Mouse (Mus musculus) C2C12 (cell line): ENCODE measurements around the gene Lgi2. TPM values are rescaled to one million over a fixed set of nuclear protein-coding genes. Genes with fewer than 3 reads are reported as not detected.

Experiments
- H3K27me3 ChIP-seq: one replicate; pipeline ENCODE4 v1.6.1; 2011; ENCODE audit not compliant: control insufficient read depth, insufficient read depth, insufficient read length
- H3K36me3 ChIP-seq: one replicate; pipeline ENCODE4 v1.6.1; 2011; ENCODE audit not compliant: control insufficient read depth, insufficient read depth
- H3K4me3 ChIP-seq: one replicate; pipeline ENCODE4 v1.5.1; 2011; ENCODE audit warnings: mild to moderate bottlenecking, control low read depth; ENCODE audit not compliant: poor library complexity, insufficient read depth, severe bottlenecking
- H3K79me2 ChIP-seq: one replicate; pipeline ENCODE4 v1.6.1; 2011; ENCODE audit not compliant: control insufficient read depth, insufficient read depth
- H3K79me3 ChIP-seq: one replicate; pipeline ENCODE4 v1.6.1; 2011; ENCODE audit warnings: low read depth, control low read depth
- H3ac ChIP-seq: one replicate; pipeline ENCODE3; 2011; ENCODE audit warnings: low read depth; ENCODE audit not compliant: control insufficient read depth, insufficient read length
- CEBPB ChIP-seq: IDR thresholded peaks from one replicate; pipeline ENCODE4 v1.6.1; 2011; ENCODE audit warnings: low read depth, mild to moderate bottlenecking, control low read depth, moderate library complexity
- CTCF ChIP-seq: IDR thresholded peaks from one replicate; pipeline ENCODE4 v1.5.1; 2011; ENCODE audit not compliant: control insufficient read depth, insufficient read depth, insufficient read length
- FOSL1 ChIP-seq: IDR thresholded peaks from one replicate; pipeline ENCODE4 v1.8.0; 2011; ENCODE audit warnings: mild to moderate bottlenecking, low read length; ENCODE audit not compliant: poor library complexity, insufficient read depth, severe bottlenecking
- MAX ChIP-seq: IDR thresholded peaks from one replicate; pipeline ENCODE4 v1.6.1; 2011; ENCODE audit warnings: mild to moderate bottlenecking, control low read depth
- MYOD1 ChIP-seq: IDR thresholded peaks from one replicate; pipeline ENCODE4 v1.6.1; 2011; ENCODE audit warnings: low read depth; ENCODE audit not compliant: control insufficient read depth, insufficient read length
- MYOG ChIP-seq: IDR thresholded peaks from one replicate; pipeline ENCODE4 v1.6.1; 2011; ENCODE audit not compliant: control insufficient read depth, insufficient read length; ENCODE audit errors: extremely low read depth
- USF1 ChIP-seq: IDR thresholded peaks from one replicate; pipeline ENCODE4 v1.6.1; 2011; ENCODE audit warnings: low read depth, mild to moderate bottlenecking, control low read depth, moderate library complexity
- long read RNA-seq, 2 experiments: library from polyadenylated mRNA; unstranded; transcript quantifications; one replicate each; pipeline ENCODE4 v2.0.0; 2019 to 2020
- polyA plus RNA-seq: library from polyadenylated mRNA; unstranded; fragments of >200 nt; fragmentation: generic; extraction: Trizol; gene quantifications from one replicate; pipeline ENCODE4 v1.2.1, GENCODE M21; 2012; ENCODE audit warnings: missing spikeins

Lgi2 gene
- polyA plus RNA-seq = 0.01 TPM
- long read RNA-seq, experiment 1 = 0 reads
- long read RNA-seq, experiment 2 = 0 reads

DNA sequence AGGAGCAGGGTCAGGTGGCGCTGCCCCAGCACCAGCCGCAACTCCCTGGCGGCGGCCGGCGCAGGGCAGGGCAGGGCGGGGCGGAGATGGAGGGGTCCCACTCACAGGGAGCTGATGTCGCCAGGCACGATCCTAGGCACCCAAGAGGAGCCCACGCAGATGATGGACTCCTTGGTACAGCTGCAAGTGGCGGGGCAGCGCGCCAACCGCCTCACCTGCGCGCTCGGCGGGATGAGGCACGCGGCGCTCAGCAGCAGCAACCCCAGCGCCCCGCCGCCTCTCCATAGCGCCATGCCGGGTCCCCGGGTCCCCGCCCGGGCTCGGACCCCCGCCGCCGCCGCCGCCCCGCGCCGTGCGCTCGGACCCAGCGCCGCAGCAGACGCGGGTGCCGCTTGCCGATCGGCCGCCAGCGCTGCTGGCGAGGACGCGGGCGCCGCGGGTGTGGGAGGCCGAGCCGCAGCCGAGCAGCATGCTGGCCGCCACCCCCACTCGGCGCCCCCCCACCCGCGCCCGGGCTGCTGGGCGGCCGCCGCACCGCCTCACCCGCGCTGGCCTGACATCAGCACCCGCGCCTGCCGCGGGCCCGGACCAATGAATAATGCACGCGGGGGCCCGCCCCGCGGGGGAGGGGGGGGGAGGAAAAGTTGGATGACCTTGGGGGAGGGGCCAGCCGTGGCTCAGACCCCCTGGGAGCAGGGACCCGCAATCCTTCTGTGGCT, at the start of gene Lgi2:
Gene Lgi2, minus strand, starts transcription at position 650 of the 719 bp plus-strand sequence.
- Histone ChIP-seq H3K36me3 (no peaks in the 10 kb centered on the region), H3K4me3 (no peak within 1 kb of the TSS), H3K27me3 (peaks cover 21% of the 10 kb centered on the region), H3ac (no peak within 1 kb of the TSS), H3K79me2 (no peaks in the 10 kb centered on the region), H3K79me3 (no peaks in the 10 kb centered on the region)
- TF ChIP-seq MAX (no peak), USF1 (no peak), CTCF (no peak), MYOG (no peak), CEBPB (no peak), FOSL1 (no peak), MYOD1 (no peak)

DNA sequence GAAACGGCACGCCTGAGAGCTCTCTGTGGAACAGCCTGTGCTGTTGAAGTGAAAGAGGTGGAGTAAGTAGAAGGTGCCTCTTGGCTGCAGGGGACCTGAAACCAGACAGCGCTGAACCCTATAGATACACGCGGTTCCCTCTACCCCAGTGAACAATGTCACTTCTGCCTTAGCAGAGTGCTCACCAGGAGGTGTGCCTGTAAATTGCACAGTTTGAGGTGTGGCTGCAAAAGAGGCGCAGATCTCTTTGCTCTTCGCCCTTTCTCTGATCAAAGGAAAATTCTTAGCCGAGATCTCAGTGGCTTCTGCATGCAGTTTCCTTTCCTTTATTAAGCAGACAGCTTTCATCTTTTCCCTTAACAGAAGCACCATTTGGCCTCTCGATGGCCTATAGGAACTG, 49.2 kb upstream of the Lgi2 start:
- H3ac ChIP-seq = no peak overlapping the region
- no peaks in the 10 kb centered on the region for H3K36me3 ChIP-seq
- no peak for TF ChIP-seq CTCF
- TF ChIP-seq USF1 = no peak
- TF ChIP-seq MYOG = no peak
- TF ChIP-seq MAX = no peak
- no peak for TF ChIP-seq CEBPB
- no peaks in the 10 kb centered on the region for H3K79me2 ChIP-seq
- H3K4me3 ChIP-seq = no peak overlapping the region
- H3K27me3 ChIP-seq = no peaks in the 10 kb centered on the region
- H3K79me3 ChIP-seq = no peaks in the 10 kb centered on the region

DNA sequence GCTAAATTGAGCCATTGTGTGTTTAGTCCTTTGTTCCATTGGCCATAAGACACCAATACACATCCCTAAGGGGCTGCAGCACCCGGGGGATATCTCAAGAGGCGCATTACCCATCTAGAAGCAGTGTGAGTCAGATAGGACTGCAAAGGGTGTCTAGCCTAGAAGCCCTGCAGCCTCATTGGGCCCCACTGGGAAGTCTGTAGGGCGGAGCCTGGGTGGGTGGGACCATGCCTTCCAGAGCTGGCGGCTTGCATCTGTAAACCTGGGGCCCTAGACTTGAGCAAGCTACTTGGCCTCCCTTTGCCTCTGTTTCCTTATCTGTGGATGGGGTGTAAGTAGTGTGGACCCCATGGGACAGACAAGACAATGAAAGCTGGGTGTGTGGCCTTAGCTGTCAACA, 48.4 kb upstream of the Lgi2 start:
- Histone ChIP-seq H3K4me3 (no peak overlapping the region), H3ac (no peak overlapping the region), H3K79me3 (no peaks in the 10 kb centered on the region), H3K36me3 (no peaks in the 10 kb centered on the region), H3K27me3 (no peaks in the 10 kb centered on the region), H3K79me2 (no peaks in the 10 kb centered on the region)
- no peak for TF ChIP-seq MYOD1
- no peak for TF ChIP-seq MYOG
- no peak for TF ChIP-seq FOSL1
- no peak for TF ChIP-seq CEBPB
- TF ChIP-seq USF1 = no peak
- TF ChIP-seq MAX = no peak
- TF ChIP-seq CTCF = no peak

DNA sequence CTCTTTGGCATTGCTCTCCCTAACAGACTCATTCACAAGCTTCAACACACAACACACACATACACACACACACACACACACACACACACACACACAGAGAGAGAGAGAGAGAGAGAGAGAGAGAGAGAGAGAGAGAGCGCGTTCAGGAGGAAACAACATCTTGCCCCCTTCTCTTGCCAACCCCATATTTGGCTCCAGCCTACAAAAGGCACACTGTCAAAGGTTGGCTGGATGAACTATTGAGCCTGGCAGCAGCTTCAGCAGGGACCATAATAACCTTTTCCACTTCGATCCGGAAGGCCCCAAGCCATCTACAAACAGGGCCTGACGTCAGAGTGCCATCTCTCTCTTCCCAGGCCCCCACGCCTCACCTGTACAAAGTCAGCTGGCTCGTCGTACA, 46.5 kb upstream of the Lgi2 start:
- no peaks in the 10 kb centered on the region for H3K79me2 ChIP-seq
- no peaks in the 10 kb centered on the region for H3K79me3 ChIP-seq
- H3K4me3 ChIP-seq = no peak overlapping the region
- TF ChIP-seq CTCF (no peak), FOSL1 (no peak), MYOG (no peak)
- H3K27me3 ChIP-seq = no peaks in the 10 kb centered on the region
- no peak overlapping the region for H3ac ChIP-seq
- H3K36me3 ChIP-seq = no peaks in the 10 kb centered on the region

DNA sequence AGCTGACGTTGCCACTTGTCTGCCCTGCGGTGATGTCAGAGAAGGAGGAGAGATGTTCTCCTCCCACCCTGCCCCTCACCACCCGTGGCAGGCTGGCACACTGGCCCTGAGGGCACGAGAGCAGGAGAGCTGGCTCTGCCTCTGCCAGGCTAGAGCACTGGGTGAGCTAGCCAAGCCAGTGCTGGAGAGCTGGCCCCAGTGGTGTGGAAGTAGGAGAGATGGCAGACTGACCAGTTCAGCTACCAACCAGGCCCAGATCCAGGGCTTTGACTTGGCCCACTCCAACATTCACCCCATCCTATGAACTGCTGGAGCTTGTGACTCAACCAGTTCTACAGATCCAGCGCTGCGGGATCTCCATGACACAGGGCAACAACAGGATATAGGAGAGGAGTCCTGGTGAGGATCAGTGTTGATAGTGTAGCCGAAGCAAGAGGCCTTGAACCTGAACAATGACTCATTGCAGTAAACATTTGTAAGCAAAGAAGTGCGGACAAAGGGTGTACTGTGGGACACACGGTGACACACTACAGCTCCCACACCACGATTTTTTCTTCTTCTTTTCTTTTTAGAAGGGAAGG, 45.1 kb upstream of the Lgi2 start:
- no peaks in the 10 kb centered on the region for H3K27me3 ChIP-seq
- no peaks in the 10 kb centered on the region for H3K79me2 ChIP-seq
- no peaks in the 10 kb centered on the region for H3K36me3 ChIP-seq
- H3K4me3 ChIP-seq = no peak overlapping the region
- H3ac ChIP-seq = no peak overlapping the region
- no peaks in the 10 kb centered on the region for H3K79me3 ChIP-seq
- TF ChIP-seq CTCF (no peak), MAX (no peak), MYOD1 (no peak), USF1 (no peak), CEBPB (no peak)

DNA sequence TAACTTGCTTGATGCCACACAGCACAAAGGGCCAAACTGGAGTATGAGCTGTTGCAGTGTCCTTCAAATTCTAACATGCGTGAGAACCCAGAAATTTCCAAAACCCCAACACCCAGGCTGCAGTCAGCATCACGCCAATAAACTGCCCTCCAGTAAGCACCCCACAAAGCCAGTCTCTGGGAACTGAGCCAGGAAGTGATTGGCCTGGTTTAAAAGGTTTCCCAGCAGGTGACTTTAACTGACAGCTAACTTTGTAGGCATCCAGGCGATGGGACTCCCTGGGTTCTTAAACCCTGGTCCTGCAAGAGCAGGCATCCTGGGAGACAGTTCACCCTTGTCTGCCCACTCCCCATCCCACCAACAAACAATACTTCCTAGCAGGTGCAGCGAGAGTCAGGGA, 44.0 kb upstream of the Lgi2 start:
- TF ChIP-seq FOSL1 (no peak), MYOD1 (no peak), CTCF (no peak), CEBPB (no peak), USF1 (no peak), MYOG (no peak), MAX (no peak)
- Histone ChIP-seq H3ac (no peak overlapping the region), H3K79me2 (no peaks in the 10 kb centered on the region), H3K4me3 (no peak overlapping the region), H3K79me3 (no peaks in the 10 kb centered on the region), H3K36me3 (no peaks in the 10 kb centered on the region), H3K27me3 (no peaks in the 10 kb centered on the region)
